Mouse (Mus musculus): ENCODE data around the gene Npsr1. TPM values are rescaled to one million over a fixed set of nuclear protein-coding genes. Genes with fewer than 3 reads are reported as not detected.

Gene Npsr1
- polyA plus RNA-seq, 1 experiment from 2014 or later = not detected

- Histone ChIP-seq H3K27me3 (replicated peaks) (no peaks in the 10 kb centered on the region), H3K9ac (no peak overlapping the region), H3K27ac (replicated peaks) (no peak overlapping the region), H3K4me1 (no peaks in the 10 kb centered on the region), H3K4me3 (no peak overlapping the region), H3K9me3 (no peaks in the 10 kb centered on the region), H3K36me3 (no peaks in the 10 kb centered on the region), H3K4me2 (no peak overlapping the region)
- no peak for ATAC-seq (ENCODE audit: extremely low read depth, insufficient number of reproducible peaks, low FRiP score, low TSS enrichment)
- WGBS = 52% methylated on average over 1 of the region's 1 CpGs
Observed at GRCm38 (mm10) chr9:24160409-24160808, 62.6 kb downstream of the Npsr1 start.

DNA sequence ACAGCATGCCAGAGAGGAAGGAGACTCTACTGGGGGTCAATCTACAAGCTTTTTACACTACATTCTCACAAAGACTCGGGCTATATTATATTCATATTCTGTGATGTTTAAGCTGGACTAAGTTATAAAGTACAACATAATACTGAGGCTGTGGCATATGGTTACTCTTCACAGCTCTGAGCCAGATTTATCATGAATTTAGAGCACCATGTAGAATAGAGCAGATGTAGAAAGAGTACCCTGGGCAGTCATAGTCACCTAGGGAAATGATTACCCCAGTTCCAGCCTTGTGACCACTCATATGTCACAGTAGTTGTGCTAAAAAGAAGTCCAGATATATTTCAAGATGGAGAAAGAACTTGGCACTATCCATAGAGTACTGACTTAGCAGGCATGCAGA is 70.7 kb downstream of the Npsr1 start:
- 69% methylated on average over 1 of the region's 1 CpGs for WGBS
- Histone ChIP-seq H3K9ac (no peak overlapping the region), H3K4me2 (no peak overlapping the region), H3K9me3 (no peaks in the 10 kb centered on the region), H3K36me3 (no peaks in the 10 kb centered on the region), H3K4me1 (0 out of 2 replicates have a peak, but pooled peaks cover 2% of the 10 kb centered on the region), H3K27me3 (replicated peaks) (no peaks in the 10 kb centered on the region), H3K4me3 (no peak overlapping the region), H3K27ac (replicated peaks) (no peak overlapping the region)
- ATAC-seq (ENCODE audit: extremely low read depth, insufficient number of reproducible peaks, low FRiP score, low TSS enrichment) = no peak

GRCm38 (mm10) chr9:24170728-24171127 is 72.9 kb downstream of the Npsr1 start:
- no peaks in the 10 kb centered on the region for H3K27me3 ChIP-seq (replicated peaks)
- no peak overlapping the region for H3K9ac ChIP-seq
- no peak overlapping the region for H3K4me3 ChIP-seq
- no peak for ATAC-seq (ENCODE audit: extremely low read depth, insufficient number of reproducible peaks, low FRiP score, low TSS enrichment)
- no peak overlapping the region for H3K27ac ChIP-seq (replicated peaks)
- no peaks in the 10 kb centered on the region for H3K9me3 ChIP-seq
- H3K4me1 ChIP-seq = 0 out of 2 replicates have a peak, but pooled peaks cover 2% of the 10 kb centered on the region
- no peak overlapping the region for H3K4me2 ChIP-seq
- H3K36me3 ChIP-seq = no peaks in the 10 kb centered on the region
- 78% methylated on average over 1 of the region's 1 CpGs for WGBS

GRCm38 (mm10) chr9:24178744-24179143 is 80.9 kb downstream of the Npsr1 start:
- H3K27ac ChIP-seq (replicated peaks) = no peak overlapping the region
- H3K4me3 ChIP-seq = no peak overlapping the region
- no peak for ATAC-seq (ENCODE audit: extremely low read depth, insufficient number of reproducible peaks, low FRiP score, low TSS enrichment)
- H3K27me3 ChIP-seq (replicated peaks) = no peaks in the 10 kb centered on the region
- H3K9me3 ChIP-seq = no peaks in the 10 kb centered on the region
- WGBS = 85% methylated on average over 2 of the region's 2 CpGs
- H3K9ac ChIP-seq = no peak overlapping the region
- no peaks in the 10 kb centered on the region for H3K36me3 ChIP-seq
- H3K4me1 ChIP-seq = peaks cover 15% of the 10 kb centered on the region
- no peak overlapping the region for H3K4me2 ChIP-seq

- no peaks in the 10 kb centered on the region for H3K36me3 ChIP-seq
- no peaks in the 10 kb centered on the region for H3K9me3 ChIP-seq
- WGBS = 22% methylated on average over 7 of the region's 7 CpGs
- ATAC-seq (ENCODE audit: extremely low read depth, insufficient number of reproducible peaks, low FRiP score, low TSS enrichment) = peak; percentile 51; the same call in 1 of the 2 replicates
- no peaks in the 10 kb centered on the region for H3K27me3 ChIP-seq (replicated peaks)
- H3K9ac ChIP-seq = no peak overlapping the region
- H3K4me3 ChIP-seq = no peak overlapping the region
- H3K4me2 ChIP-seq = peak overlapping the region; percentile 12; the same call in 1 of the 2 replicates
- H3K4me1 ChIP-seq = peaks cover 15% of the 10 kb centered on the region
- 0 out of 2 replicates have a peak overlapping the region, but pooled peaks have one; percentile 37 for H3K27ac ChIP-seq (replicated peaks)
Observed at GRCm38 (mm10) chr9:24180926-24181325, 83.1 kb downstream of the Npsr1 start.

DNA sequence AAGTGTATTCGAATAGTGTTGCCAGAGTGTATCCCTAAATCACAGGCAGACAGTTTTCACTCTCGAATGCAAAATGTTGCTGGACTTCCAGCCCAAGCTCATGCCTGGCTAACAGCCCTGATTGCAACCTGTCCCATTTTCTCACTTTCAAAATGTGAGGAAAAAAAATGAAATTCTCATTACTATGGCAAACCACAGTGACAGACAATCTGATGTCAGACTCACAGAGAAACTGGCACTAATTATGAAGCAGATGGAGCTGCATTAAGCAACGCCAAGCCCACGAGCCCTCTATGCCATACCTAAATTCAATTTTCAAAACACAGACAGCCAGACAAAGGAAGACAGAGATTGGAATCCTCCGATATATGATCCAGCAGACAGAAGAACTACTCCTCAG is 88.5 kb downstream of the Npsr1 start:
- Histone ChIP-seq H3K27me3 (replicated peaks) (no peaks in the 10 kb centered on the region), H3K9ac (no peak overlapping the region), H3K36me3 (no peaks in the 10 kb centered on the region), H3K4me3 (no peak overlapping the region), H3K4me1 (peaks cover 17% of the 10 kb centered on the region), H3K9me3 (no peaks in the 10 kb centered on the region), H3K27ac (replicated peaks) (no peak overlapping the region), H3K4me2 (no peak overlapping the region)
- WGBS = 75% methylated on average over 5 of the region's 5 CpGs
- no peak for ATAC-seq (ENCODE audit: extremely low read depth, insufficient number of reproducible peaks, low FRiP score, low TSS enrichment)

GRCm38 (mm10) chr9:24189511-24190260 is 91.9 kb downstream of the Npsr1 start:
- peaks cover 12% of the 10 kb centered on the region for H3K4me1 ChIP-seq
- H3K36me3 ChIP-seq = no peaks in the 10 kb centered on the region
- H3K9ac ChIP-seq = no peak overlapping the region
- H3K4me2 ChIP-seq = peak overlapping the region; percentile 16; the same call in 1 of the 2 replicates
- WGBS = 22% methylated on average over 2 of the region's 2 CpGs
- H3K9me3 ChIP-seq = no peaks in the 10 kb centered on the region
- no peak overlapping the region for H3K4me3 ChIP-seq
- no peaks in the 10 kb centered on the region for H3K27me3 ChIP-seq (replicated peaks)
- H3K27ac ChIP-seq (replicated peaks) = peak overlapping the region; percentile 51
- no peak for ATAC-seq (ENCODE audit: extremely low read depth, insufficient number of reproducible peaks, low FRiP score, low TSS enrichment)

- Histone ChIP-seq H3K9ac (no peak overlapping the region), H3K4me2 (0 out of 2 replicates have a peak overlapping the region, but pooled peaks have one; percentile 16), H3K27me3 (replicated peaks) (no peaks in the 10 kb centered on the region), H3K4me1 (peaks cover 12% of the 10 kb centered on the region), H3K36me3 (no peaks in the 10 kb centered on the region), H3K4me3 (no peak overlapping the region), H3K27ac (replicated peaks) (peak overlapping the region; percentile 51), H3K9me3 (no peaks in the 10 kb centered on the region)
- 32% methylated on average over 1 of the region's 1 CpGs for WGBS
- ATAC-seq (ENCODE audit: extremely low read depth, insufficient number of reproducible peaks, low FRiP score, low TSS enrichment) = no peak
Observed at GRCm38 (mm10) chr9:24190261-24190588, 92.4 kb downstream of the Npsr1 start.

DNA sequence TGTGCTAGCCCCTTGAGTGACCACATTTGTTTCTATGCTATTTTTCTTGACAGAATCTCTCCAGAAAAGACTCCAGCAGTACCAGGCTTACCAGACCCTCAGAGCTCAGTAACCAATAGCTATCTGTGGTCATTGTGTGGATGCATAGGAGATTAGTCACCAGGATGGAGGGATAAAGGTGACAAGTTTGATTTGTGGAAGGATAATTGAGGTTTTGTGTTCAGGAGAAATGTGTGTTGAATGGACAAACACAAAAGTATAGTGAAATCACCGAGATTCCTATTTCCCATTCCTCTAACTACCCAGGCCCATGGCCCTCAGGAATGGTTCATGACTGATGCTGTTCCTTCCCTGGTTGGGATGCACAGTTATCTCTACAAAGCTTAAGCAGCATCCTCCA is 100.5 kb downstream of the Npsr1 start:
- no peak overlapping the region for H3K4me2 ChIP-seq
- no peak overlapping the region for H3K27ac ChIP-seq (replicated peaks)
- no peak for ATAC-seq (ENCODE audit: extremely low read depth, insufficient number of reproducible peaks, low FRiP score, low TSS enrichment)

GRCm38 (mm10) chr9:24211636-24212035 is 113.8 kb downstream of the Npsr1 start:
- H3K9me3 ChIP-seq = no peaks in the 10 kb centered on the region; the same call in 1 of the 2 replicates
- no peak overlapping the region for H3K27ac ChIP-seq (replicated peaks)
- no peak overlapping the region for H3K4me2 ChIP-seq
- H3K4me3 ChIP-seq = no peak overlapping the region
- H3K9ac ChIP-seq = no peak overlapping the region
- no peaks in the 10 kb centered on the region for H3K27me3 ChIP-seq (replicated peaks)
- H3K36me3 ChIP-seq = no peaks in the 10 kb centered on the region
- no peak for ATAC-seq (ENCODE audit: extremely low read depth, insufficient number of reproducible peaks, low FRiP score, low TSS enrichment)
- 86% methylated on average over 1 of the region's 1 CpGs for WGBS
- no peaks in the 10 kb centered on the region for H3K4me1 ChIP-seq

More for the DNA sequence above, 100.5 kb downstream of the Npsr1 start:
- 76% methylated on average over 1 of the region's 1 CpGs for WGBS
- H3K27me3 ChIP-seq (replicated peaks) = no peaks in the 10 kb centered on the region
- H3K36me3 ChIP-seq = no peaks in the 10 kb centered on the region
- H3K9ac ChIP-seq = no peak overlapping the region
- H3K4me3 ChIP-seq = no peak overlapping the region
- H3K4me1 ChIP-seq = no peaks in the 10 kb centered on the region
- no peaks in the 10 kb centered on the region for H3K9me3 ChIP-seq

- Histone ChIP-seq H3K27ac (replicated peaks) (no peak overlapping the region), H3K4me2 (no peak overlapping the region), H3K4me3 (no peak overlapping the region), H3K36me3 (no peaks in the 10 kb centered on the region), H3K4me1 (peaks cover 6% of the 10 kb centered on the region; the same call in 1 of the 2 replicates), H3K27me3 (replicated peaks) (no peaks in the 10 kb centered on the region), H3K9me3 (no peaks in the 10 kb centered on the region), H3K9ac (no peak overlapping the region)
- no peak for ATAC-seq (ENCODE audit: extremely low read depth, insufficient number of reproducible peaks, low FRiP score, low TSS enrichment)
- 33% methylated on average over 1 of the region's 1 CpGs for WGBS
Observed at GRCm38 (mm10) chr9:24217721-24218120, 119.9 kb downstream of the Npsr1 start.

GRCm38 (mm10) chr9:24236461-24236860 is 138.7 kb downstream of the Npsr1 start:
- H3K27me3 ChIP-seq (replicated peaks) = no peaks in the 10 kb centered on the region
- 73% methylated on average over 1 of the region's 1 CpGs for WGBS
- H3K36me3 ChIP-seq = no peaks in the 10 kb centered on the region
- no peaks in the 10 kb centered on the region for H3K4me1 ChIP-seq
- H3K27ac ChIP-seq (replicated peaks) = no peak overlapping the region
- no peak overlapping the region for H3K9ac ChIP-seq
- no peak overlapping the region for H3K4me2 ChIP-seq
- no peak for ATAC-seq (ENCODE audit: extremely low read depth, insufficient number of reproducible peaks, low FRiP score, low TSS enrichment)
- H3K9me3 ChIP-seq = no peaks in the 10 kb centered on the region
- no peak overlapping the region for H3K4me3 ChIP-seq
